Mouse (Mus musculus): Measurements from ENCODE around the gene Rnf182. TPM values are rescaled to one million over a fixed set of nuclear protein-coding genes. Genes with fewer than 3 reads are reported as not detected.

Gene Rnf182
- polyA plus RNA-seq, 1 experiment from 2014 or later, result 2.2 TPM

- Histone ChIP-seq H3K4me1 (replicated peaks; ENCODE audit: control insufficient read depth, insufficient read depth, low read length) (no peaks in the 10 kb centered on the region), H3K9ac (ENCODE audit: low read length) (no peak overlapping the region), H3K4me3 (ENCODE audit: low read depth, low read length) (no peak overlapping the region), H3K4me2 (ENCODE audit: low read length) (no peak overlapping the region), H3K27me3 (replicated peaks; ENCODE audit: control insufficient read depth, insufficient read depth, low read length) (no peaks in the 10 kb centered on the region), H3K36me3 (ENCODE audit: control insufficient read depth, insufficient read depth, low read length) (no peaks in the 10 kb centered on the region), H3K9me3 (ENCODE audit: control insufficient read depth, low read length) (no peaks in the 10 kb centered on the region), H3K27ac (ENCODE audit: low read depth) (no peak overlapping the region)
- ATAC-seq (replicated peaks; ENCODE audit: low FRiP score, low TSS enrichment, low read depth) (no peak), DNase-seq (ENCODE audit: low spot score) (no peak)
Measured at GRCm38 (mm10) chr13:43695521-43695920, 80.0 kb downstream of the Rnf182 start.

GRCm38 (mm10) chr13:43696011-43696410, 80.5 kb downstream of the Rnf182 start:
- no peak for DNase-seq (ENCODE audit: low spot score)
- WGBS, result 85% methylated on average over 7 of the region's 7 CpGs
- H3K4me2 ChIP-seq (ENCODE audit: low read length), result no peak overlapping the region
- no peaks in the 10 kb centered on the region for H3K27me3 ChIP-seq (replicated peaks; ENCODE audit: control insufficient read depth, insufficient read depth, low read length)
- no peak overlapping the region for H3K27ac ChIP-seq (ENCODE audit: low read depth)
- no peaks in the 10 kb centered on the region for H3K9me3 ChIP-seq (ENCODE audit: control insufficient read depth, low read length)
- no peaks in the 10 kb centered on the region for H3K36me3 ChIP-seq (ENCODE audit: control insufficient read depth, insufficient read depth, low read length)
- H3K4me1 ChIP-seq (replicated peaks; ENCODE audit: control insufficient read depth, insufficient read depth, low read length), result no peaks in the 10 kb centered on the region
- H3K4me3 ChIP-seq (ENCODE audit: low read depth, low read length), result no peak overlapping the region
- H3K9ac ChIP-seq (ENCODE audit: low read length), result no peak overlapping the region
- no peak for ATAC-seq (replicated peaks; ENCODE audit: low FRiP score, low TSS enrichment, low read depth)

- H3K4me3 ChIP-seq (ENCODE audit: low read depth, low read length), result no peak overlapping the region
- WGBS, result 61% methylated on average over 7 of the region's 7 CpGs
- no peak for ATAC-seq (replicated peaks; ENCODE audit: low FRiP score, low TSS enrichment, low read depth)
- H3K9me3 ChIP-seq (ENCODE audit: control insufficient read depth, low read length), result no peaks in the 10 kb centered on the region
- no peak for DNase-seq (ENCODE audit: low spot score)
- no peak overlapping the region for H3K27ac ChIP-seq (ENCODE audit: low read depth)
- no peak overlapping the region for H3K4me2 ChIP-seq (ENCODE audit: low read length)
- H3K27me3 ChIP-seq (replicated peaks; ENCODE audit: control insufficient read depth, insufficient read depth, low read length), result no peaks in the 10 kb centered on the region
- H3K4me1 ChIP-seq (replicated peaks; ENCODE audit: control insufficient read depth, insufficient read depth, low read length), result peaks cover 2% of the 10 kb centered on the region; the same call in 1 of the 2 replicates
- no peaks in the 10 kb centered on the region for H3K36me3 ChIP-seq (ENCODE audit: control insufficient read depth, insufficient read depth, low read length)
- H3K9ac ChIP-seq (ENCODE audit: low read length), result no peak overlapping the region
Measured at GRCm38 (mm10) chr13:43698506-43698905, 83.0 kb downstream of the Rnf182 start.

- 32% methylated on average over 7 of the region's 7 CpGs for WGBS
- Histone ChIP-seq H3K4me3 (ENCODE audit: low read depth, low read length) (no peak overlapping the region), H3K27ac (ENCODE audit: low read depth) (no peak overlapping the region), H3K4me2 (ENCODE audit: low read length) (no peak overlapping the region), H3K9me3 (ENCODE audit: control insufficient read depth, low read length) (no peaks in the 10 kb centered on the region), H3K9ac (ENCODE audit: low read length) (no peak overlapping the region), H3K36me3 (ENCODE audit: control insufficient read depth, insufficient read depth, low read length) (no peaks in the 10 kb centered on the region), H3K27me3 (replicated peaks; ENCODE audit: control insufficient read depth, insufficient read depth, low read length) (no peaks in the 10 kb centered on the region), H3K4me1 (replicated peaks; ENCODE audit: control insufficient read depth, insufficient read depth, low read length) (peaks cover 4% of the 10 kb centered on the region; the same call in 1 of the 2 replicates)
- no peak for ATAC-seq (replicated peaks; ENCODE audit: low FRiP score, low TSS enrichment, low read depth)
- DNase-seq (ENCODE audit: low spot score), result no peak
Measured at GRCm38 (mm10) chr13:43703471-43703870, 88.0 kb downstream of the Rnf182 start.

- H3K27ac ChIP-seq (ENCODE audit: low read depth), result no peak overlapping the region
- H3K36me3 ChIP-seq (ENCODE audit: control insufficient read depth, insufficient read depth, low read length), result no peaks in the 10 kb centered on the region
- 58% methylated on average over 7 of the region's 7 CpGs for WGBS
- no peaks in the 10 kb centered on the region for H3K27me3 ChIP-seq (replicated peaks; ENCODE audit: control insufficient read depth, insufficient read depth, low read length)
- peaks cover 4% of the 10 kb centered on the region; the same call in 1 of the 2 replicates for H3K4me1 ChIP-seq (replicated peaks; ENCODE audit: control insufficient read depth, insufficient read depth, low read length)
- no peak overlapping the region for H3K4me2 ChIP-seq (ENCODE audit: low read length)
- DNase-seq (ENCODE audit: low spot score), result no peak
- no peaks in the 10 kb centered on the region for H3K9me3 ChIP-seq (ENCODE audit: control insufficient read depth, low read length)
- no peak overlapping the region for H3K4me3 ChIP-seq (ENCODE audit: low read depth, low read length)
- no peak for ATAC-seq (replicated peaks; ENCODE audit: low FRiP score, low TSS enrichment, low read depth)
- no peak overlapping the region for H3K9ac ChIP-seq (ENCODE audit: low read length)
Measured at GRCm38 (mm10) chr13:43704533-43705116, 89.1 kb downstream of the Rnf182 start.

GRCm38 (mm10) chr13:43706387-43706786, 90.9 kb downstream of the Rnf182 start:
- Histone ChIP-seq H3K36me3 (ENCODE audit: control insufficient read depth, insufficient read depth, low read length) (no peaks in the 10 kb centered on the region), H3K4me2 (ENCODE audit: low read length) (no peak overlapping the region), H3K4me1 (replicated peaks; ENCODE audit: control insufficient read depth, insufficient read depth, low read length) (peaks cover 4% of the 10 kb centered on the region; the same call in 1 of the 2 replicates), H3K9ac (ENCODE audit: low read length) (no peak overlapping the region), H3K27ac (ENCODE audit: low read depth) (no peak overlapping the region), H3K4me3 (ENCODE audit: low read depth, low read length) (no peak overlapping the region), H3K9me3 (ENCODE audit: control insufficient read depth, low read length) (no peaks in the 10 kb centered on the region), H3K27me3 (replicated peaks; ENCODE audit: control insufficient read depth, insufficient read depth, low read length) (no peaks in the 10 kb centered on the region)
- ATAC-seq (replicated peaks; ENCODE audit: low FRiP score, low TSS enrichment, low read depth), result no peak
- WGBS, result 76% methylated on average over 4 of the region's 4 CpGs
- no peak for DNase-seq (ENCODE audit: low spot score)

- 47% methylated on average over 3 of the region's 3 CpGs for WGBS
- no peak overlapping the region for H3K4me3 ChIP-seq (ENCODE audit: low read depth, low read length)
- H3K27me3 ChIP-seq (replicated peaks; ENCODE audit: control insufficient read depth, insufficient read depth, low read length), result no peaks in the 10 kb centered on the region
Measured at GRCm38 (mm10) chr13:43709529-43709928, 94.0 kb downstream of the Rnf182 start.

GRCm38 (mm10) chr13:43711708-43712314, 96.3 kb downstream of the Rnf182 start:
- no peak overlapping the region for H3K4me2 ChIP-seq (ENCODE audit: low read length)
- H3K4me3 ChIP-seq (ENCODE audit: low read depth, low read length), result no peak overlapping the region
- H3K4me1 ChIP-seq (replicated peaks; ENCODE audit: control insufficient read depth, insufficient read depth, low read length), result no peaks in the 10 kb centered on the region
- no peak overlapping the region for H3K27ac ChIP-seq (ENCODE audit: low read depth)
- H3K27me3 ChIP-seq (replicated peaks; ENCODE audit: control insufficient read depth, insufficient read depth, low read length), result no peaks in the 10 kb centered on the region
- WGBS, result 67% methylated on average over 7 of the region's 7 CpGs
- DNase-seq (ENCODE audit: low spot score), result no peak
- H3K36me3 ChIP-seq (ENCODE audit: control insufficient read depth, insufficient read depth, low read length), result no peaks in the 10 kb centered on the region
- no peak for ATAC-seq (replicated peaks; ENCODE audit: low FRiP score, low TSS enrichment, low read depth)
- H3K9ac ChIP-seq (ENCODE audit: low read length), result no peak overlapping the region
- H3K9me3 ChIP-seq (ENCODE audit: control insufficient read depth, low read length), result no peaks in the 10 kb centered on the region

More at GRCm38 (mm10) chr13:43709529-43709928, 94.0 kb downstream of the Rnf182 start:
- Histone ChIP-seq H3K9ac (ENCODE audit: low read length) (no peak overlapping the region), H3K36me3 (ENCODE audit: control insufficient read depth, insufficient read depth, low read length) (no peaks in the 10 kb centered on the region), H3K27ac (ENCODE audit: low read depth) (no peak overlapping the region), H3K9me3 (ENCODE audit: control insufficient read depth, low read length) (no peaks in the 10 kb centered on the region), H3K4me1 (replicated peaks; ENCODE audit: control insufficient read depth, insufficient read depth, low read length) (no peaks in the 10 kb centered on the region), H3K4me2 (ENCODE audit: low read length) (no peak overlapping the region)
- no peak for ATAC-seq (replicated peaks; ENCODE audit: low FRiP score, low TSS enrichment, low read depth)
- no peak for DNase-seq (ENCODE audit: low spot score)

- Histone ChIP-seq H3K36me3 (ENCODE audit: control insufficient read depth, insufficient read depth, low read length) (no peaks in the 10 kb centered on the region), H3K9me3 (ENCODE audit: control insufficient read depth, low read length) (no peaks in the 10 kb centered on the region), H3K9ac (ENCODE audit: low read length) (no peak overlapping the region), H3K4me2 (ENCODE audit: low read length) (no peak overlapping the region), H3K4me3 (ENCODE audit: low read depth, low read length) (no peak overlapping the region), H3K27ac (ENCODE audit: low read depth) (no peak overlapping the region), H3K27me3 (replicated peaks; ENCODE audit: control insufficient read depth, insufficient read depth, low read length) (no peaks in the 10 kb centered on the region), H3K4me1 (replicated peaks; ENCODE audit: control insufficient read depth, insufficient read depth, low read length) (no peaks in the 10 kb centered on the region)
- DNase-seq (ENCODE audit: low spot score) (no peak), ATAC-seq (replicated peaks; ENCODE audit: low FRiP score, low TSS enrichment, low read depth) (no peak)
- WGBS, result 83% methylated on average over 6 of the region's 6 CpGs
Measured at GRCm38 (mm10) chr13:43714741-43715140, 99.2 kb downstream of the Rnf182 start.

All from intestine, embryonic 14.5 days (tissue).